In the genomic region with DNA sequence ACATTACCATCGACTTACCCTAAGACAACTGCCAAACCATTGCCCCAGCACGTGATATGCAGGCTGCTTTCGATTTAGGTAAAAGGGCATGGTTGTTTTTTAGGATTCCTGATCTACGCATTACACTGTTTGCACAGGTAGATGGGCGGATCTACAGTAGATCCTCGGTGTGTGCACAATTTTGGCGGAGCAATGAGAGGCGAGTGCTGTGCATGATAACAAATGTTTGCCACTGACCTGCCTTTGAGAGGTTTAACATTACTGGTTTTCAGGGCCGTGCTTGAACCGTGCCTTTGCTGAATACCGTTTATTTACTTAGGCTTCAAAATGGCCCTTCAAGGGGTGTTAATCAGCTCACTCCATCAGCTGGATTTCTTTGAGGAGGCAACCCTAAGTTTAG, we compare ENCODE assay signal across 31 mouse cellular contexts. TPM values are rescaled to one million over a fixed set of nuclear protein-coding genes. Genes with fewer than 3 reads are reported as not detected.
DNase-seq lines count a peak whose midpoint lies in the region; ATAC-seq and TF ChIP-seq lines count a peak whose summit lies in the region.
"Had no signal": no experiment of that assay in that cellular context is flagged by ENCODE, and none has a peak within 500 bp of the region (broad histone marks: within the 10 kb centered on the region; RNA-seq: fewer than 3 reads in every experiment).

No protein-coding gene starts in this region.

- peak; percentile 74 for DNase-seq in liver, adult 2 months (ENCODE audit: extremely low read depth, low read depth, low spot score)
- DNase-seq in liver (no peak), ES-E14 (ENCODE audit: low read depth, low spot score) (no peak)
- no peak for DNase-seq in lung, adult 2 months
- DNase-seq in right cerebral cortex, postnatal 10 days (ENCODE audit: low spot score in 2 of 2): no peak
- DNase-seq in embryo, embryonic 10.5 days (ENCODE audit: low spot score): no peak
- DNase-seq: adrenal gland, postnatal 36 days; cerebellum, adult 18-20 months; cerebellum, postnatal 14 days; gastrocnemius, postnatal 25 days; heart, adult 11 months; heart, postnatal 4 days; kidney, adult 8-10 months; kidney, postnatal 10 days; layer of hippocampus, adult 9-11 months; retina, postnatal 1 day; right cerebral cortex, postnatal 25 days; thymus, postnatal 25 days had no signal

- WGBS in liver, adult 2 months: 25% methylated on average over 11 of the region's 11 CpGs
- 43% methylated on average over 11 of the region's 11 CpGs for WGBS in lung, embryonic 16.5 days
- WGBS in lung, adult 2 months: 66% methylated on average over 11 of the region's 11 CpGs
- WGBS in stomach, embryonic 15.5 days: 50% methylated on average over 11 of the region's 11 CpGs

- no peak for TF ChIP-seq CTCF in liver, adult 2 months (IDR thresholded peaks at IDR 0.05; ENCODE audit: low read depth, low read length)
- TF ChIP-seq CTCF in lung, adult 2 months (IDR thresholded peaks at IDR 0.05; ENCODE audit: insufficient read depth, low read length): no peak

- TF ChIP-seq POLR2A in liver, adult 2 months (IDR thresholded peaks at IDR 0.05; ENCODE audit: extremely low read depth, insufficient read depth, low read length): no peak
- no peak for TF ChIP-seq POLR2A in lung, adult 2 months (IDR thresholded peaks at IDR 0.05; ENCODE audit: borderline replicate concordance, extremely low read depth, low read depth, low read length)

- no peak overlapping the region for H3K27ac ChIP-seq in liver, adult 2 months (replicated peaks; ENCODE audit: insufficient read depth, low read depth, low read length)
- 0 out of 2 replicates have a peak overlapping the region, but pooled peaks have one; percentile 12 for H3K27ac ChIP-seq in lung, embryonic 16.5 days (ENCODE audit: low read length)
- H3K27ac ChIP-seq in ES-E14 (ENCODE audit: insufficient read depth, low read depth, low read length, poor library complexity, severe bottlenecking): peak overlapping the region; percentile 50; the same call in 1 of the 2 replicates
- H3K27ac ChIP-seq in stomach, embryonic 15.5 days: peak overlapping the region; percentile 12; the same call in 1 of the 2 replicates
- H3K27ac ChIP-seq: forebrain, embryonic 13.5 days; hindbrain, embryonic 13.5 days; limb, embryonic 10.5 days; midbrain, embryonic 10.5 days; midbrain, embryonic 15.5 days; neural tube, embryonic 15.5 days had no signal

- H3K79me2 ChIP-seq in liver, adult 2 months (ENCODE audit: control insufficient read depth, insufficient read depth, low read length): no peaks in the 10 kb centered on the region

- H3K9ac ChIP-seq in liver, adult 2 months (ENCODE audit: low read depth, low read length): no peak overlapping the region
- H3K9ac ChIP-seq in lung, embryonic 16.5 days (ENCODE audit: low read length): no peak overlapping the region
- H3K9ac ChIP-seq in ES-E14 (ENCODE audit: insufficient read depth, low read depth, low read length, poor library complexity, severe bottlenecking): no peak overlapping the region
- no peak overlapping the region for H3K9ac ChIP-seq in stomach, embryonic 15.5 days
- H3K9ac ChIP-seq: forebrain, embryonic 13.5 days; heart, embryonic 12.5 days; hindbrain, embryonic 13.5 days; limb, embryonic 15.5 days; midbrain, embryonic 15.5 days; neural tube, embryonic 15.5 days had no signal

- peaks cover 9% of the 10 kb centered on the region for H3K4me1 ChIP-seq in liver, adult 2 months (ENCODE audit: control insufficient read depth, insufficient read depth, low read length)
- H3K4me1 ChIP-seq in lung, embryonic 16.5 days (replicated peaks; ENCODE audit: control insufficient read depth, insufficient read depth, low read length): peaks cover 39% of the 10 kb centered on the region
- H3K4me1 ChIP-seq in lung, adult 2 months (ENCODE audit: control insufficient read depth, insufficient read depth, low read length): peaks cover 5% of the 10 kb centered on the region; the same call in 1 of the 2 replicates
- peaks cover 2 to 9% of the 10 kb centered on the region in 2 experiments; a peak in 3 of 4 replicates for H3K4me1 ChIP-seq in ES-E14 (ENCODE audit: control insufficient read depth in 2 of 2, insufficient read depth in 2 of 2, low read length in 2 of 2, poor library complexity in 1 of 2)
- peaks cover 9% of the 10 kb centered on the region; the same call in 1 of the 2 replicates for H3K4me1 ChIP-seq in stomach, embryonic 15.5 days

- H3K4me2 ChIP-seq in lung, embryonic 16.5 days (ENCODE audit: low read depth, low read length): peak overlapping the region; percentile 36
- H3K4me2 ChIP-seq in stomach, embryonic 15.5 days: no peak overlapping the region
- H3K4me2 ChIP-seq: forebrain, embryonic 13.5 days; heart, embryonic 12.5 days; hindbrain, embryonic 13.5 days; limb, embryonic 15.5 days; midbrain, embryonic 15.5 days; neural tube, embryonic 15.5 days had no signal

- H3K27me3 ChIP-seq in liver, adult 2 months (ENCODE audit: control insufficient read depth, insufficient read depth, low read length): no peaks in the 10 kb centered on the region
- no peaks in the 10 kb centered on the region for H3K27me3 ChIP-seq in lung, embryonic 16.5 days (ENCODE audit: control insufficient read depth, insufficient read depth, low read depth, low read length)
- no peaks in the 10 kb centered on the region for H3K27me3 ChIP-seq in stomach, embryonic 15.5 days (replicated peaks)
- H3K27me3 ChIP-seq: forebrain, embryonic 13.5 days; heart, embryonic 12.5 days; hindbrain, embryonic 13.5 days; limb, embryonic 15.5 days; midbrain, embryonic 15.5 days; neural tube, embryonic 15.5 days had no signal

- H3K4me3 ChIP-seq in liver, adult 2 months (ENCODE audit: insufficient read depth, low read depth, low read length): no peak overlapping the region
- 0 out of 2 replicates have a peak overlapping the region, but pooled peaks have one; percentile 6 for H3K4me3 ChIP-seq in lung, embryonic 16.5 days (ENCODE audit: low read length)
- H3K4me3 ChIP-seq in lung, adult 2 months (replicated peaks; ENCODE audit: extremely low read depth, low read depth, low read length): no peak overlapping the region
- no peak overlapping the region for H3K4me3 ChIP-seq in ES-E14 (ENCODE audit: insufficient read depth in 1 of 2, low read depth in 1 of 2, low read length in 2 of 2, poor library complexity in 1 of 2, severe bottlenecking in 1 of 2)
- H3K4me3 ChIP-seq in stomach, embryonic 15.5 days (replicated peaks): no peak overlapping the region
- H3K4me3 ChIP-seq: forebrain, embryonic 13.5 days; heart, embryonic 12.5 days; hindbrain, embryonic 13.5 days; limb, embryonic 10.5 days; limb, embryonic 15.5 days; midbrain, embryonic 10.5 days; midbrain, embryonic 15.5 days; neural tube, embryonic 15.5 days had no signal

- ATAC-seq in lung, embryonic 16.5 days (ENCODE audit: low read depth): peak; percentile 29
- peak; percentile 67 for ATAC-seq in stomach, embryonic 15.5 days (ENCODE audit: insufficient read depth, low FRiP score, low read depth)
- ATAC-seq: activated CD4-positive, CD25-positive, alpha-beta regulatory T cell, adult 4 months; forebrain, embryonic 13.5 days; intestine, embryonic 16.5 days; midbrain, embryonic 15.5 days had no signal

- in situ Hi-C loops in ES-E14 (cut with MboI; ENCODE audit: low sequenced_read_pairs in 2 of 2, unreplicated experiment in 2 of 2): no loop called here

- H3K36me3 ChIP-seq in liver, adult 2 months (ENCODE audit: control insufficient read depth, insufficient read depth, low read length): no peaks in the 10 kb centered on the region
- no peaks in the 10 kb centered on the region for H3K36me3 ChIP-seq in lung, embryonic 16.5 days (ENCODE audit: control insufficient read depth, insufficient read depth, low read length)
- no peaks in the 10 kb centered on the region for H3K36me3 ChIP-seq in ES-E14 (ENCODE audit: control insufficient read depth, insufficient read depth, low read length, poor library complexity, severe bottlenecking)
- H3K36me3 ChIP-seq in stomach, embryonic 15.5 days: no peaks in the 10 kb centered on the region
- H3K36me3 ChIP-seq: heart, embryonic 12.5 days; hindbrain, embryonic 13.5 days; limb, embryonic 10.5 days; limb, embryonic 15.5 days; midbrain, embryonic 10.5 days; midbrain, embryonic 15.5 days; neural tube, embryonic 15.5 days had no signal

- H3K9me3 ChIP-seq in lung, embryonic 16.5 days (ENCODE audit: control insufficient read depth, low read length): no peaks in the 10 kb centered on the region
- H3K9me3 ChIP-seq in ES-E14 (ENCODE audit: control insufficient read depth, insufficient read depth, low read depth, low read length): no peaks in the 10 kb centered on the region
- H3K9me3 ChIP-seq in stomach, embryonic 15.5 days: no peaks in the 10 kb centered on the region
- H3K9me3 ChIP-seq: forebrain, embryonic 13.5 days; heart, embryonic 12.5 days; hindbrain, embryonic 13.5 days; limb, embryonic 10.5 days; limb, embryonic 15.5 days; midbrain, embryonic 10.5 days; midbrain, embryonic 15.5 days; neural tube, embryonic 15.5 days had no signal

TF ChIP-seq in ES-E14, 5 proteins besides CTCF, POLR2A, EP300 and RAD21:
- no peak for TF ChIP-seq ZC3H11A (IDR thresholded peaks at IDR 0.05; ENCODE audit: borderline replicate concordance, low read depth, low read length)
- TF ChIP-seq HCFC1 (IDR thresholded peaks at IDR 0.05; ENCODE audit: borderline replicate concordance, insufficient read depth, low read length): no peak
- TF ChIP-seq ZNF384 (IDR thresholded peaks at IDR 0.05; ENCODE audit: low read depth, low read length): no peak
- TF ChIP-seq CHD2 (IDR thresholded peaks at IDR 0.05; ENCODE audit: low read depth, low read length): no peak
- TF ChIP-seq MAFK (IDR thresholded peaks at IDR 0.05; ENCODE audit: insufficient read depth, low read depth, low read length): no peak

RNA-seq across cellular contexts. Expression of a gene that starts 58.5 kb away (rescaled TPM):
- 0.37 TPM in 1 of 2 replicates, not detected in the other for total RNA-seq in liver, adult 2 months (2014; rRNA removed)
- polyA plus RNA-seq in liver, adult 2 months (2012; rRNA removed): not detected in 2 replicates
- polyA plus RNA-seq in lung, embryonic 16.5 days (2015; fragmentation: Nextera tagmentation; extraction: Ambion mirVana): 6.3 and 7.2 TPM in 2 replicates
- polyA plus RNA-seq in lung, adult 2 months (2012; rRNA removed): 2.9 and 3.1 TPM in 2 replicates
- 3.2 and 3.5 TPM in 2 replicates for total RNA-seq in ES-E14 (2012; rRNA removed)
- 9.0 and 9.2 TPM in 2 replicates for polyA plus RNA-seq in stomach, embryonic 15.5 days (2015; fragmentation: Nextera tagmentation; extraction: Ambion mirVana)
- total RNA-seq: megakaryocyte progenitor cell, adult 5-6 weeks had no signal
